Mouse (Mus musculus) mouse trophoblast stem cell (cell line): ENCODE data around the gene Dok5.

Experiments
- in situ Hi-C, 2 experiments: fragments of 300-500 bp; cut with MseI, MboI; formaldehyde crosslinking; loops; 2 replicates in 1 of 2; 3 replicates in 1 of 2; pipeline ENCODE4 v1.15.1; 2025

The Dok5 gene

DNA sequence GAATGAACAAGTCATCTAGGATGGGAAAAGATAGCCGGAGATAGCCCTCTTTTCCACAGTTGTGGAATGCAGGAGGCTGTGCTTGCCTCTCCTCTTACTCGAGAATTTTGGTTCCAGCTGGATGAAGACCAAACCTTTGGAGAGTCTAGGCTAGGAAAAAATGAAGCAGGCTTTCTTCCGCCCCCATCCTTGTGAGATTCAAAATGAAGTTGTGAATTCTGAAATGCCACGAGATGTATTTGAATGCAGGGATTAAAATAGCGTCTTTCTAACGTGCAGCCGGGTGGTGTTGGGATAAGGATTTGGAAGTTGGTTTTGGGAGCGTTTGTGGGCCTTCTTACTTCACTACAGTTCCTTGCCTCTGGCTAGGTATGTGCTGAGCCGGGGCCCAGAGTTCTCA, 6.8 kb downstream of the Dok5 start:
- in situ Hi-C loops = no loop called here

DNA sequence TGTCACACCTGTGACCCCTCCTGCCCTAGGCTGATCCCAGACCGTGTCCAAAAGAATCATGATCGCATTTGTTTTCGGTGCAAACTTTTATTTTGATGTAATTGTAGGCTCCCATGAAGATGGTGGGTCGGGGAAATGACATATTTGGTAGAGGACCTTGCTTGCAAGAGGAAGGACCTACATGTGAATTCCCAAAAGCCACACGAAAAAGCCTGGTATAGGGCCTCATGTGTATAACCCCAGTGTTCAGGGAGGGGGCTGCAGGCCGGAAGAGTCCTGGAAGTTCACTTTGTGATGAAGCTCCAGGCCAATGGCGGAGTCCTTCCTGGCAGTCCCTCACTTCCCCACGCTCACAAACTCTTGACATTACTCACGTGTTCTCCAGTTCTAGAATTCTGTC, 7.3 kb downstream of the Dok5 start:
- in situ Hi-C loops = no loop called here

DNA sequence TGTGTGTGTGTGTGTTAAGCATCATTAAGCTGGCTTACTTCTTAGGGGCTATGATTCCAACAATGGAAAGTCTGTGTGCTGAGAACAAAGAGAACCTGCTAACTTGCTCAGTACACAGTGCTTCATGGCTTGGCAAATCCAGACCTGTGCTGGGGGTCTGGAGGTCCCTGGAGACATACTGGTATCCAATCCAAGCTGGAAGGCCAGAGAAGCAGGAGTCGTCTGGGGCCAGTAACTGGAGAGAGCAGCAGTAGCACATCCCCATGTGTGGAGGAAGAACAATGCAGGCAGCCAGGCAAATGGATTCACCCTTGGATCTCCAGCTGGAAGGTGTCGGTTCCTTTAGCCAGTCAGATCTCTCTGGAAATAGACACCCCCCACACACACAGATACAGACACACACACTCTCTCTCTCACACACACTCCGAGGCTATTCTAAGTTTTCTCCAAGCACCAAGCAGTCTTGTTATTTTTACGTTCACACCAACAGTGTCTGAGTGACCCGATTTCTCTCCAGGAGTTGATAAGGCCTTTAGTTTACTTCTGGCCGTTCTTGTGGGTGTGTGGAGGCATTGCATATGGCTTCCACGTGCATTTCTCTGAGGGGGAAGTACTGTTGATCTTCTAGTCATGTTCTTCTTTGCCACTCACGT, 8.2 kb downstream of the Dok5 start:
- in situ Hi-C loops = no loop called here

DNA sequence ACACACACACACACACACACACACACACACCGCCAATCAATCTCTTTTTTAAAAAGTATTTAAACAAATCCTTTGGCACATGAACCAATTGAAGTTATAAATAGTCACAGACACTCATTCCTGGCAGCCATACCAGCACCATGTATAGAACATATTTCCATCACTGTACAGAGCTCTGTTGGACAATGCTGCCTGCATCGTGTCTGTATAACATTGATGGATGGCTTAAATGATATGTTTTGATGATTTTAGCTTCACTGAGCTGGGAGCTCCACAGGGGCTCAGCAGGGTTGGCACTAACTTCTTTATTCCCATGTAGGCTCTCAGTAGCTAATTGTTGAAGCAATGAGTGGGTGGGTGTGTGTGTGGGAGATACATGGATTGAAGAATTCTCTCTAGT, 11.9 kb downstream of the Dok5 start:
- in situ Hi-C loops = no loop called here

DNA sequence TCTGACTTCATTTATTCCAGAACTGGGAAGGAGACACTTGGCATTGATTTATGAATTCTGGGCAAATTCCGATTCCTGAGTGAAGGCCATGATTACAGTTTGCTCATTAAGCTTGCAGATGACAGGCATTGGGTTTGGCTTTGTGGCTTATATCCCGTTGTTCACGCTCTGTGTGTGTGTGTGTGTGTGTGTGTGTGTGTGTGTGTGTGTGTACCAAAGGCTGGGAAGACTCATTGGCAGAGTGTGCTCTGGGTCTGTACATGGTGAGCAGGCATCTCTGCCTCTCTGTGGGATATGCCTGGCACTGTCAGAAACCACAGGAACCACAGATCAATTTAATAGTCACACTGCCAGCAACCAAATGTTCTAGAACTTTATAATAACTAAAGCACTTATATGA, 17.3 kb downstream of the Dok5 start:
- in situ Hi-C loops = no loop called here

DNA sequence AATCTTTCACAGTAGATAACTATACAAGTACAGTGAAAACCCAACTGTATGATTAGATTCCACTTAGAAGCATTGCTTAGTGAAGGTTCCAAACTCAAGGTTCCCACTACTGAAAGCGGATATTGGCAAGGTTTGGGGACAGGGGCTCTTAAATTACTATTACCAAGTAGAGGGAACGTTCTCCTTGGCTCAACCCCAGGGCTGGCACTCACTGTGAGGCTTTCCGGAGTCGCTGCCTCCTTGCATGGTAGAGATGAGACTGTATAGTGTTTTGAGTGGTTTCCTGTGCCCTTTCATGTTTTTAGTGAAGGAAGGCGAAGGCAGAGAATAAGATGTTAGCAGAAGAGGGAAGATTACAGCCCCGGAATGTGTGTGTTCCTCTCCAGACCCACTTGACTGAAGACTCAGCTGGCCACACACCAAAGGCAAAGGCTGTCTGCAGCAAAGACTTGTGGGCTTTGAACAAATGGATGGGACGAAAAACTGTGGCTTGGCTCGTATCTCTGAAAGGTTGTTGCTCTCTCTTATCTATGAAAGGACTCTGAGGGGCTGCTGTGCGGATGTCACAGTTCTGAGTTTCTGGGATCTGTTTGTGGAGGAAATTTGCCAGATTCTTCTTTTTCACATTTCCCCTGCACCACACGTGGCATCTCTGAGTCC, 20.7 kb downstream of the Dok5 start:
- in situ Hi-C loops = no loop called here

DNA sequence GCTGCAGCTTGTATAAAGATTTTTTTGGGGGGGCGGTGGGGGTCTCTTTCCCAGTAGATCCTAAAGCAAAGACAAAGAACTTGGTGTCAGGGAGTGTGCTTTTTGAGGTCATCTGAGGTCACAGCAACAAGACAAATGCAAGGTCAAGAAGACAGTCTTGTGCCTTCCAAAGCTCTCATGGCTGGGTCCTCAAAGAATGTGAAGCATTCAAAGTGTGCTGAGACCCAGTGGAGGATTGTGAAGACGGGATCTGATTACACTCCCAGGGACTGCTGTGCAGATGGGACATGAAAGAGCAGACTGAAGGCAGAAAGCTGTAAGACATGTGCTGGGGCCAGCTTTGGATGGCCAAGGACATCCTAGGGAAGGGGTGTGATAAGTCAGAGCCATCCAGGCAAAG, 24.2 kb downstream of the Dok5 start:
- in situ Hi-C loops = no loop called here

DNA sequence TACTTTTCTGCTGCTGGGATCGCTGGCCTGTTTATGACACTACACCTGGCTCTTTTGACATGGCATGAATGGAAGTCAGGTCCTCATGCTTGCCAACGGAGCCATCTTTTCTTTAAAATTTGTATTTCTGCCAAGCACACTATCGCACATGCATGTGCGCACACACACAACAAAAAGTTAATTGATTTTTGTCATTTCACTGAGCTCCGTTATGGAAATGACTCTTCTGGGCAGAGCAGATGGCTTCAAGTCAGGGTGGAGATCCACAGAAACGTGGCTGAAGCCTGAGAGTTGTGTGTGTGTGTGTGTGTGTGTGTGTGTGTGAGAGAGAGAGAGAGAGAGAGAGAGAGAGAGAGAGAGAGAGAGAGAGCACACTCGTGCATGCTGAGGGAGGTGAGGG, 25.1 kb downstream of the Dok5 start:
- in situ Hi-C loops = no loop called here

DNA sequence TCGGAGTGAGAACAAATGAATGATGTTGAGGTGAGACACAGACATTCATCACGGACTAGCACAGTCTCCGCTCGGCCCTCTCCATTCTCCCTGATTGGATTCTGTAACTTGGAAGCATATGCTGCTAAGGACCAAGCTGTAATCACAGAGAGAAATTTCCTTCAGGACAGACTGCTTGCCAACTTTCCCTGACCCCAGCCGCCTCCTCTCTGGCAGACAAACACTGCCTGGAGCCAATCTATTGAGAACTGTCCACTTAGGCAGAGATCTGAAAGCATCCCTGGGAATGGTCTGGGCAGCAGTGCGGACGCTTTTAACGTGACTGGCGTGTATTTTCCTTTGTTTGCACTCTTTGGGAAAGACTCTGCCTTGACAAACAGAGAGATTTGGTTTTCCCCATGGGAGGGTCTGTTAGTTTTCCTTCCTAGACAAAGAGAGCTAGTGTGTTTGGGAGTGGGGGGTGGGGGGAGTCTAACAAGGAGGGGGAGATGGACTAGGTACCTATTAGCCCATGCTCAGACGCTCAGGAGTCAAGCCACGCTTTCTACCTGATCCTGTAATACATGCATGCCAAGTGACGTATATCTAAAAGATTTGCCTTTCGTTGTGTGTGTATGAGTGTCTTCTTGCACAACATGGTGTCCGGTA, 25.7 kb downstream of the Dok5 start:
- in situ Hi-C loops = no loop called here

DNA sequence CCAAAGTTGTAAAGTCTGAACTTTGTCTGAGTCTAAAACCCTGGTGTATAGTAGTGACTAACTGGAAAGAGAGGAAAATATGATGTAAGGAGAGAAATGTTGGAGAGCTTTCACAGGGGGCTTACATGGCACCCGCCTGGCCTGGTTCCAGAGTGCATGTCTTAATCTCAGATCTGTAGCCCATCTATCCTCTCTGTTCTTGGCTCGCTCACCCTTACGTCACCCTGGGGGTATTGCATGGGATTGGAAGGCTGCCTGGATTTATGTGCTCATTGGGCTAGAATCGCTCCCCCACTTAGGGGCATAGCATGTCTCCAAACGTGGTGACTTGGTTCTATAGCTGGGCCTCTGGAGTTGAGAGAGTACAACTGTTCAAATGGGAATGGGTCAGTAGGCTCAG, 26.6 kb downstream of the Dok5 start:
- in situ Hi-C loops = no loop called here

DNA sequence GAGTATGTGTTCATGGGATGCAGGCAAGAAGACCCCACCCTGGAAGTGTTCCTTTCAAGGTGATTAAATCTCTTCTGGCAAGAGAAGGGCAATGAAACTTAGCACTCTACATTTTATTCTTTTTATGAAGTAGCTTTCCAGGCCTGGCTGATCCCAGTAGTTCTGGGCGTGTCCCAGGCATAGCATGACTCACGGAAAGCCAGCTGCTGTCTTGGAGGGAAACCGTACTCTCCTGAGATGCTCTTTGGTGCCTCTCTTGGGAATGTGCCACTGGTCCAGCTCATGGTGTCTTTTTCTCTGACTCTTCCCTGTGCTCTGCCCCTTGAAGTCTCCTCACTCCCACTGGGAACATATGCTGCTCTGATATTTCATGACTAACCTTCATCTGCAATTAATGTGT, 33.1 kb downstream of the Dok5 start:
- in situ Hi-C loops = no loop called here

DNA sequence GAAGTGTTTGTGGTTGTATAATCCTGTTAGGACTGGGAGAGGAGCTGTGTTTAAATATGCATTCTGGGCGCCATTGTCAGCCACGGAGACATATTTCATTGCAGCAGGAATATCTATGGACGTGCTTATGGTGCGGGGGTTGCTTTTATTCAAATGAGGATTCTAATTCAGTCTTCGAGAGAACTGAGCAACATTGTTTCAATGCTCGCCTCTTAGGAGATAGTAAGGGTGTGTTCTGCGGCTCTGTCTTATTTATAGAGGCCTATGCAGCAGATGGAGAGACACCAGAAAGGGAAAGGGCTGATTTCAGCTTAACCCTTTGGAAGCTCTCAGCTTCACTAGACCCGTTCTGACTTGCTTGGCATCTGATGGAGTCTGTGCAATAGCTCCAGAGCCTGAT, 35.6 kb downstream of the Dok5 start:
- in situ Hi-C loops = no loop called here

DNA sequence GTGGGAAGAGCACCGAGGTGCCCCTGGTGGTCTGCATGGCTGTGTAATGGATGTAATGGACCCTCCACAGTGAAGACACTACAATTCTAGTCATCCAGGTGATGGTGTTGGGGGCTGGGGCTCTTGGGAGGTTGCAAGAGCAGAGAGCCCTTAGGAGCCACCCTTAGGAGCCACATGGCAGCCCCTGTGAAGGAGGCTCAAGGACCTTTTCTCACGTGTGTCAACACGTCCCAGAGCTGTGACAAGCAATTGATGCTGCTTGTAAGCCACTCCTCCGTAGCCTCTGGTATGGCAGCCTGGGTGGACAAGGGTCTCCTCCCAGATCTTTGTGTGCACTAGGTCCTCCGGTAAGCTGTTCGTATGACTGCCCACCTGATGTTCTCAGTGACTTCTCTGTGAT, 37.1 kb downstream of the Dok5 start:
- in situ Hi-C loops = no loop called here

DNA sequence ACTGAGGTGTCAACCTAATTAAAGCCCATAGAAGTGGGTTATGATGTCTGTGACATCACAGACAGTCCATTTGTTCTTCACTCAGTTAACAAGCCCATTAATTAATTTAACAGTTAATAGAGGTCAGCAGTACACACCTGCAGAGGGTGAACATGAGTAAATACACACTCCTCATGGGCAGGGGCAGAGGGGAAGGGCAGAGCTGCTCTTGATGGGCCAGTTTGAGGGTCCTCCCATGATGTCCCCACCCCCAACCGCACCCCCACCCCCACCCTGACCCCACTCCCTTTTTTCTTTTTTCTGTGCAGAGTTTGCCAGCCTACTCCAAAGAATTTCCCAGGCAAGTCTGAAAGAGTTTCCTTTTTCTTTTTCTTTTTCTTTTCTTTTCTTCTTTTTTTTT, 39.9 kb downstream of the Dok5 start:
- in situ Hi-C loops = no loop called here

DNA sequence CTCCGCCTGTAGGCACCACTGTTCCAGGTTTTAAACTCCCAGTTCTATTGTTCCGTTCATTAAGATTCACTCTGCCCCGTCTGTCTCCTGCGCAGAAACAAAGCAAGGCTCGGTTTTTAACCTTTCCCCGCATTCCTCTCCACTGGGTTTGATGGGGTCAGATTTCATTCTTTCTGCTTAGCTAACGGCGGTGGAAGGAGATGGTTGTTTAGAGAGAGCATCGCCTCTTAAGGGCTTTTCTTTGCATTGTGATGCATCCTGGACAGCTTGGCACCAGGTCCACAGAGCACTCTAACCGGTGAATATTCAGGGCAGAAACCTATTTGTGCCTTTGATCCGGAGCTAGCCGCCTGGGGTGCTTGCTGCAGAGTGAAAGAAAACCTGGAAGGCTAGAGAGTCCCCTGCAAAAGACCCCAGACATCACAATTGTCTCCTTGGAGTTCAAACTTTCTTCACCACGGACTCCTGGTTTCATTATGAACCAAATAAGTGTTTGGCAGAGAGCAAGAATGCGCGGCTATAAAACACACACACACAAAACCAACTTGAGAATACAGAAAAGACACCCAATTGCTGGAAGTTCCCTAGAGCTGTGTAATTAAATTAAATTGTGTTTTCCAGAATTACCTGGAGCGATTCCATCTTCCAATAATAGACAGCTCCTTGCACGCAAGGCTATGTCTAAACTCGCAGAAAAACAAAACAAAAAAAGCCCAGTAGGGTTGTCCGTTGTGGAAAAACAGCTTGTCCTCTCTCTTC, 40.7 kb downstream of the Dok5 start:
- in situ Hi-C loops = no loop called here

DNA sequence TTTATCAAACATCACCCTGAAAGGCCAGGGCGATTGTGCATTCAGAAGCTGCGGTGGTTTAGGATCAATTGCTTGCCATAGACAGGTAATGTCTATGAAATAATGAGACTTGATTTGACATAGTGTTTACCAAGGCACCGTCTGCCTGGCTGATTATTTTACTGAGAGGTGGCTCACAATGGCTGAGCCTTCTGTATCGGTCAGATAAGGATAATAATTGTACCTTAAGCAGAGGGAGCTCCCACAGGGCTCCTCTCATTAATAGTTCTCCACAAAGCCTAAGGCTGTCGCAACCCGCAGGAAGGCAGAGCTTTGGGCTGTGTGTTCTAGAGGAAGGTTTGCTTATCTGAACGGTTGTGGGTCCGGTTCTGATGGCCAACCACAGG, 41.3 kb downstream of the Dok5 start:
- in situ Hi-C loops = no loop called here

DNA sequence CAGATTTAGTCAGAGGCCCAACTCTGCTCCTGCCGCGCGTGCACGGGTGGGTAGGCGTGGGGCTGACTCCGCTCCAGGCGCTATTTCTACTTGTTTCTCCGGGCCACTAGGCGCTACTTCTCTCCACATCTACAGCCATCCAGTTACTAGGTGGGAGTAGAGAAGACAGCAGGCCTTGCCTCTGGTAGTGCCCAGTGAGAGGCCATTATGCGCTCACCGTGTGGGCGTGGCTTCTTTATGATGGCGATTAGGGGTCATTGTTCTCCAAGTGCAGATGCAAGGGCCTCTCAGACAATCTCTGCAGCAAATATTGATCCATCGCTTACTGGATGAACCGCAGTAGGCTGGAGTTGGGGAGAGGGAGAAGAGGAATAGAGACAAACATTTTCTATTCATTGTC, 44.0 kb downstream of the Dok5 start:
- in situ Hi-C loops = no loop called here

DNA sequence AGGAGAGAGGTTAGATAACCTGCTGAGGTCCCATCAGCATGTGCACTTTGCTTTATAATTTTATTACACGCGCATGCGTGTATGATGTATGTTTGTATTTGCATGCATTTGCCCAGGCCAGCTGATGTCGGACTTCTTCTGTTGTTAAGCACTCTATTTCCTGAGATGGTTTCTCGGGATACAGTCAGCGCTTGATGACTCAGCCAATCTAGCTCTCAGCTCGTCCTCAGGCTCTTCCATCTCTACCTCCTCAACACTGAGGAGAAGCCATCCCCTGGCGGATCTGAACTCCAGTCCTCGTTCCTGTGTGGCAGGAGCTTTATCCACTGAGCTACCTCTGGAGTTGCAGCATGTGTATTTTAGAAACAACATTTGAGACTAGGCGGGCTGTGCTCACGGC, 44.5 kb downstream of the Dok5 start:
- in situ Hi-C loops = no loop called here

DNA sequence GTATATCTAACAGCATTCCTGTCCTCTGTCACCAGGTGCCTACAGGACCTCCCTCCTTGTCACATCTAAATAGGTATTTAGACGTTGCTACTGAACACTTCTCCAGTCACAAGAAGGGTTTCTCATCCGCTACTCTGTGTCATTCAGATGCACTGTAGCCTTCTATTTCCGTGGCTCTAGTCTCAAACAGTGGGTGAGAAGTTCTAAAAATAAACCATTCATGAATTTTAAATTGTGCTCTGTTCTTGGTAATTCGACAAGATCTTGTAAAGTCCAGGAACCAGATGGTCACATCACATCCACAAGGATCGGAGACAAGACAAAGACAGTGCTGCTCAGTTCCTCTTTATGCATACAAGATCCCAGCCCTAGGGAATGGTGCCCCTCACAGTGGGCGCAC, 46.0 kb downstream of the Dok5 start:
- in situ Hi-C loops = no loop called here

DNA sequence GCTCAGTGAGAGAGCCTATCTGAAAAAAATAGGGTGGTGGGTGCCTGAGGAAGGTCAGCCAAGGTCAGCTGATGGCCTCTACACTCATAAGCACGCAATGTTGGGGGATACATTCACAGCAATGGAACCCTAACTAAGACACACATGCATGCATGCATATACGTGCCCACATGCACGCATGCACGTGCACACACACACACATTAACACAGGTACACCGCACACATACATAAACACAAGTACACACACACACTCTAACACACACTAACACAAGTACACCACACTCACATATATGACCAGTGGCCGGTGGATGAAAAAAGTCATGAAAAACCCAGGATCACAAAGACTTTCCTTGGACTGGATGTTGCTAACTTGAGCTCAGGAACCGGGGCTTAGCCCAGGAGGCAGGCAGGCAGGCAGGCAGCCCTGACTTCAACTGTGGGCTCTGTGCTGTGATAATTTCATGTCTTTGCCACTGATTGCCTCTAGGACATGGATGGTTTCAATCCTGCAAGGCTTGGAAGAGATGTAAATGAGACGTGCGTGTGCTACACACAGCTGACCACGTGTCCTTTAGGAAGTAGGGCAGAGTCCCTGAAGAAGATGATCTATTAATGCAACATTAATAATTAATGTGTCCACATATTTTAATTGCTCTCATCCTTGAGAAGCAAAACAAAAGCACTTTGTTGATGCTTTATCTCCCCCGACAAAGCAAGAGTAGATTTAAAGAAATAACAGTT, 48.6 kb downstream of the Dok5 start:
- in situ Hi-C loops = no loop called here

DNA sequence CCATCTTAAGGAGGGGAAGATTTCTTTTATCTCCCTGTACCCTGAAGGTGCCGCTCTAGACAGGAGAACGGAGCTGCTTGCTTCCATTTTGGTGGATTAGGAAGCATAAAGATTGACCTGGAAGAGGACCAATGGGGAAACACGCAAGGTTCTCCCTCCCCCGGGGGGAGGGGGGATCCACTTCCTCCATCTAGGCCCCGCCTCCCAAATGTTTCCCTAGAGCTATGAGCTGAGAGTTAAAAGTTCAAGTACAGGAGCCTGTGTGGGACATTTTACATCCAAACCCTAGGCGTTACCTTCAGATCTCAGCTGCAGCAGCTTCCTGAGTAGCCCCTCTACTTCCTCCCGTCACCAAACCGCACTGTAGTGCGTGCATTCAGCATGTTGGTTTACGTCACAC, 56.5 kb downstream of the Dok5 start:
- in situ Hi-C loops = no loop called here
